Mouse (Mus musculus): ENCODE measurements around the gene Apela. TPM values are rescaled to one million over a fixed set of nuclear protein-coding genes. Genes with fewer than 3 reads are reported as not detected.

Apela gene
- polyA plus RNA-seq, 1 experiment, result not detected

DNA sequence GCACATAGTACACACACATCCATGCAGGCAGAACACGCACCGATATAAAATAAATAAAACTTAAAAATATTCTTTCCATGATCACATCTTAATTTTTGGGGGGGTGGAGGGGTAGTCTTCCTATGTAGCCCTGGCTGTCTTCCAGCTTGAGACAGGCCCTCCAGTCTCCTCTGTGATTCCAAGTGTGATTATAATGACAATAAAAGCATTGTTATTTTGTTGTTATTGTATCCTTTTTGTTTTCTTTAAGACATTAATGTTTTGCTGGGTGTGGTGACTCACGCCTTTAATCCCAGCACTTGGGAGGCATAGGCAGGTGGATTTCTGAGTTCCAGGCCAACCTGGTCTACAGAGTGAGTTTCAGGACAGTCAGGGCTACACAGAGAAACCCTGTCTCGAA, 10.7 kb upstream of the Apela start:
- Histone ChIP-seq H3K27me3 (ENCODE audit: control insufficient read depth, insufficient read depth, low read length) (no peaks in the 10 kb centered on the region), H3K36me3 (ENCODE audit: control insufficient read depth, insufficient read depth, low read length) (no peaks in the 10 kb centered on the region), H3K4me3 (ENCODE audit: extremely low read depth, insufficient read depth, insufficient read length) (no peak overlapping the region), H3K4me1 (ENCODE audit: control insufficient read depth, insufficient read depth, insufficient read length) (no peaks in the 10 kb centered on the region), H3K27ac (ENCODE audit: insufficient read depth, low read length) (no peak overlapping the region)
- 83% methylated on average over 4 of the region's 4 CpGs for WGBS
- DNase-seq (ENCODE audit: low read depth in 1 of 2, low spot score in 2 of 2), result no peak
- TF ChIP-seq CTCF (IDR thresholded peaks at IDR 0.05; ENCODE audit: extremely low read depth, insufficient read depth, insufficient read length, insufficient replicate concordance) (no peak), POLR2A (IDR thresholded peaks at IDR 0.05; ENCODE audit: low read depth, low read length) (no peak)

DNA sequence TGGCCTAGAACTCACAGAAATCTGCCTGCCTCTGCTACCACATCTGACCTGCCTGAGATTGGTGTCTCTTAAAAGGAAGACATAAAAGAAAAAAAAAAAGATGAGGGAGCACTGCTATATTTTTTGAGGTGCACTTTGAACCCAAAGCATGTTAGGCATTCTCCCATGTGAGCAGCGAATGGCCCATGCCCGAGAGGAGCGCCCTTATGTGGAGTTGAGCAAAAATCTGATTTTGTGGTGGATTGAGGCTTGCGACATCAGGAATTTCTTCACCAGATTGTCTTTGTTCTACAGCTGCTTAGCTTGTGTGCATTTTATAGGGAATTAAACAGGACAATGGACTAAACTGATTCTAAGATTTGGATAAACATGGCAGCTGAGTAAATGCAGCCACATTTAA, 10.1 kb upstream of the Apela start:
- WGBS, result 91% methylated on average over 4 of the region's 4 CpGs
- Histone ChIP-seq H3K36me3 (ENCODE audit: control insufficient read depth, insufficient read depth, low read length) (no peaks in the 10 kb centered on the region), H3K27ac (ENCODE audit: insufficient read depth, low read length) (no peak overlapping the region), H3K27me3 (ENCODE audit: control insufficient read depth, insufficient read depth, low read length) (no peaks in the 10 kb centered on the region), H3K4me1 (ENCODE audit: control insufficient read depth, insufficient read depth, insufficient read length) (no peaks in the 10 kb centered on the region), H3K4me3 (ENCODE audit: extremely low read depth, insufficient read depth, insufficient read length) (no peak overlapping the region)
- TF ChIP-seq CTCF (IDR thresholded peaks at IDR 0.05; ENCODE audit: extremely low read depth, insufficient read depth, insufficient read length, insufficient replicate concordance) (no peak), POLR2A (IDR thresholded peaks at IDR 0.05; ENCODE audit: low read depth, low read length) (no peak)
- DNase-seq (ENCODE audit: low read depth in 1 of 2, low spot score in 2 of 2), result no peak

DNA sequence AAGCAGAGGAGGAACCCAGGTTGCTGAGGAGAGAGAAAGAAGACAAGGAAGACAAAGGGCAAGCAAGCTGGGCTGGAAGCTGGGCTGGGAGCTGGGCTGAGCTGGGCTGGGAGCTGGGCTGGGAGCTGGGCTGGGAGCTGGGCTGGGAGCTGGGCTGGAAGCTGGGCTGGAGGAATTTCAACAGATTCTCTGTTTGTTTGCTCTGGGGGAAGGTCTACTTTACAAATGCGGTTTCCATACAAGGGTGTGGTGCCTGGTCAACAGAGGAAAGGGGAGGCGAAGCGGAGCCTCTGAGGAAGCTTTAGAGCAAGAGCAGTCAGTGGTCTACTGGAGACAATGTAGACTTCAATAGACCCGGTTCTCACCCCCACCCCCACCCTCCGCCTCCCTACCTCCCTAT, 9.4 kb upstream of the Apela start:
- H3K36me3 ChIP-seq (ENCODE audit: control insufficient read depth, insufficient read depth, low read length), result no peaks in the 10 kb centered on the region
- no peak for TF ChIP-seq POLR2A (IDR thresholded peaks at IDR 0.05; ENCODE audit: low read depth, low read length)
- no peak for TF ChIP-seq CTCF (IDR thresholded peaks at IDR 0.05; ENCODE audit: extremely low read depth, insufficient read depth, insufficient read length, insufficient replicate concordance)
- 73% methylated on average over 5 of the region's 5 CpGs for WGBS
- H3K27ac ChIP-seq (ENCODE audit: insufficient read depth, low read length), result no peak overlapping the region
- H3K4me3 ChIP-seq (ENCODE audit: extremely low read depth, insufficient read depth, insufficient read length), result no peak overlapping the region
- no peaks in the 10 kb centered on the region for H3K4me1 ChIP-seq (ENCODE audit: control insufficient read depth, insufficient read depth, insufficient read length)
- H3K27me3 ChIP-seq (ENCODE audit: control insufficient read depth, insufficient read depth, low read length), result no peaks in the 10 kb centered on the region
- no peak for DNase-seq (ENCODE audit: low read depth in 1 of 2, low spot score in 2 of 2)

DNA sequence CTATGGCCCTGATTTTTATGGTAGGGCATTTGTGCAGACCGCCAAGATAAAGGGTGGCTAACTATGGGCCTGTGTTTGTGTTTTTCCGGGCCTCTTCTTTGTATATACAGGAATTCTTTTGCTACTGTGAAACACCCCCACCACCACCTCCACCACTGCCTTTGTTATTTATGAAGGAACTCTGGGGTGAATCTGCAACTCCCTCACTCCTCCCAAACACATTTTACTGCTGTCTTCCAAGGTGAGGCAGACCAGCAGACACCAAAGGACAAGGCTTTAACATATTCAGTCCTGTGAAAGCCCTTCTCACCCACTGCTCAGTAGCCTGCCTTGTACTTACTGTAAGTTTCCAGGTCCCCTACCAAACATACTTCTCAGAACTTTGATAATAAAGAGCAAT, 3.0 kb downstream of the Apela start:
- no peaks in the 10 kb centered on the region for H3K36me3 ChIP-seq (ENCODE audit: control insufficient read depth, insufficient read depth, low read length)
- no peak for DNase-seq (ENCODE audit: low read depth in 1 of 2, low spot score in 2 of 2)
- H3K4me3 ChIP-seq (ENCODE audit: extremely low read depth, insufficient read depth, insufficient read length), result no peak overlapping the region
- H3K27ac ChIP-seq (ENCODE audit: insufficient read depth, low read length), result no peak overlapping the region
- WGBS, result 70% methylated on average over 2 of the region's 2 CpGs
- TF ChIP-seq POLR2A (IDR thresholded peaks at IDR 0.05; ENCODE audit: low read depth, low read length) (no peak), CTCF (IDR thresholded peaks at IDR 0.05; ENCODE audit: extremely low read depth, insufficient read depth, insufficient read length, insufficient replicate concordance) (no peak)
- no peaks in the 10 kb centered on the region for H3K4me1 ChIP-seq (ENCODE audit: control insufficient read depth, insufficient read depth, insufficient read length)
- H3K27me3 ChIP-seq (ENCODE audit: control insufficient read depth, insufficient read depth, low read length), result no peaks in the 10 kb centered on the region

DNA sequence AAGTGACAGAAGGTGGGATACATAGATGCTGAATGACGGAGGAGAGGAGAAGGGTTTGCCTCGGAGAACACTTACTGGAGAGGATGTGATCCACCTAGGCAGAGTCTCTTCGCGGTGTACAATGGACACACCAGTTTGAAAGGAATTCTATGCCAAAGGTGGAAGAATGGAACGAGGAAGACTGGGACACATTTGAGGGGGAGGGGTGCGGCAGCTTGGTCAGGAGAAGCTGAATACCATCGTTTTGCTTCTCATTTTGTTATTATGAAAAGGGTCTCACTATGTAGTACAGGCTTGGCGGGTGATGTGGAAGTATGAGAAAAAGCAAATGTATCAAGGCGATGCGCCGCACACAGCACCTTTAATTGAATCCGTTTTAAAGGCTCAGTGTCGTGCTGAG, 4.1 kb downstream of the Apela start:
- no peaks in the 10 kb centered on the region for H3K27me3 ChIP-seq (ENCODE audit: control insufficient read depth, insufficient read depth, low read length)
- no peak for DNase-seq (ENCODE audit: low read depth in 1 of 2, low spot score in 2 of 2)
- TF ChIP-seq POLR2A (IDR thresholded peaks at IDR 0.05; ENCODE audit: low read depth, low read length) (no peak), CTCF (IDR thresholded peaks at IDR 0.05; ENCODE audit: extremely low read depth, insufficient read depth, insufficient read length, insufficient replicate concordance) (no peak)
- 87% methylated on average over 13 of the region's 13 CpGs for WGBS
- H3K4me1 ChIP-seq (ENCODE audit: control insufficient read depth, insufficient read depth, insufficient read length), result no peaks in the 10 kb centered on the region
- no peak overlapping the region for H3K4me3 ChIP-seq (ENCODE audit: extremely low read depth, insufficient read depth, insufficient read length)
- no peaks in the 10 kb centered on the region for H3K36me3 ChIP-seq (ENCODE audit: control insufficient read depth, insufficient read depth, low read length)
- H3K27ac ChIP-seq (ENCODE audit: insufficient read depth, low read length), result no peak overlapping the region

DNA sequence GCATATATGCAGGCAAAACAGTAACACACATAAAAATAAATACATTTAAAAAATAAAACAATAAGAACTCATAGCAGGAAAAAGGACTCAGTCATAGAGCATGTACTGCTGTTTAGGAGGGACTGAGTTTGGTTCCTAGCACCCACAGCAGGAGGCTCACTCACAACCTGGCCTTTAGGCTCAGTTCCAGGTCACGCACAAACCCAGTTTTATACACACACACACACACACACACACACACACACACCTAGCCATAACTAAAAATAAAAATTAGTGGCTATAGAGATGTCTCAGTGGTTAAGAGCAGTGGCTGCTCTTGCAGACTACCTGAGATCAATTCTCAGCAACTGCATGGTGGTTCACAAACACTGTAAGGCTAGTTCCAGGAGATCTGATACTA, 5.0 kb downstream of the Apela start:
- no peak for TF ChIP-seq CTCF (IDR thresholded peaks at IDR 0.05; ENCODE audit: extremely low read depth, insufficient read depth, insufficient read length, insufficient replicate concordance)
- no peak for TF ChIP-seq POLR2A (IDR thresholded peaks at IDR 0.05; ENCODE audit: low read depth, low read length)
- H3K36me3 ChIP-seq (ENCODE audit: control insufficient read depth, insufficient read depth, low read length), result no peaks in the 10 kb centered on the region
- H3K4me1 ChIP-seq (ENCODE audit: control insufficient read depth, insufficient read depth, insufficient read length), result no peaks in the 10 kb centered on the region
- H3K4me3 ChIP-seq (ENCODE audit: extremely low read depth, insufficient read depth, insufficient read length), result no peak overlapping the region
- no peak for DNase-seq (ENCODE audit: low read depth in 1 of 2, low spot score in 2 of 2)
- no peaks in the 10 kb centered on the region for H3K27me3 ChIP-seq (ENCODE audit: control insufficient read depth, insufficient read depth, low read length)
- WGBS, result 89% methylated on average over 1 of the region's 1 CpGs
- no peak overlapping the region for H3K27ac ChIP-seq (ENCODE audit: insufficient read depth, low read length)

DNA sequence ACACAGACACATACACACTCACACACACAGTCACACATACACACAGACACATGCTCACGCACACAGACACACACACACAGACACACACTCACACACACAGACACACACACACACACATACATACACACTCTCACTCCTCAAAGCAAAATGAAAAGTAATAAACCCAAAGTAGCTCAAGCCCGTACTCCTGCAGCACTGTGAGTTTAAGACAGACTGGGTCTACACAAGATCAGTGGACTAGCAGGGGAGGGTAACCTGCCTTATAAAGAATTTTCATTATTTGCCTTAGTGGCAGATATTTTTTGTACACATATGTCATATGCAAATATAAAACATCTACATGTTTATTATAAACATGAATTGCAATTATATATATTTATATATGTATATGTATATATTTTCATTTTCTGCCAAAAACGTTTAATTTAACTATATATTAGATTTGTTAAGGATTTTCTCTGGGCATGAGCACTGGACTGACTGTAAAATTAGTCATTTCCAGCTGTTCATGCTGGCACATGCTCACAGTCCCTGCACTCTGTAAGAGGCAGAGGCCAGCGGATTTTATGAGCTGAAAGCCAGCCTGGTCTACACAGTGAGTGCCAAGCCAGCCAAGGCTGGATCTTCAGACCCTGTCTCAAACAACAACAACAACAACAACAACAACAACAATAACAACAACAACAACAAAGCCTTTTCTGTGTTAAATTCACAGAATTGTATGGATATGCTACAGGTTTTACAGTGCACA, 6.2 kb downstream of the Apela start:
- TF ChIP-seq CTCF (IDR thresholded peaks at IDR 0.05; ENCODE audit: extremely low read depth, insufficient read depth, insufficient read length, insufficient replicate concordance) (no peak), POLR2A (IDR thresholded peaks at IDR 0.05; ENCODE audit: low read depth, low read length) (no peak)
- DNase-seq (ENCODE audit: low read depth in 1 of 2, low spot score in 2 of 2), result no peak
- no peaks in the 10 kb centered on the region for H3K36me3 ChIP-seq (ENCODE audit: control insufficient read depth, insufficient read depth, low read length)
- no peak overlapping the region for H3K27ac ChIP-seq (ENCODE audit: insufficient read depth, low read length)
- H3K27me3 ChIP-seq (ENCODE audit: control insufficient read depth, insufficient read depth, low read length), result no peaks in the 10 kb centered on the region
- no peaks in the 10 kb centered on the region for H3K4me1 ChIP-seq (ENCODE audit: control insufficient read depth, insufficient read depth, insufficient read length)
- no peak overlapping the region for H3K4me3 ChIP-seq (ENCODE audit: extremely low read depth, insufficient read depth, insufficient read length)
- 82% methylated on average over 4 of the region's 4 CpGs for WGBS

Data from spleen, adult 2 months (tissue).